Mouse (Mus musculus): ENCODE data around the gene Ptov1.

Ptov1 gene

DNA sequence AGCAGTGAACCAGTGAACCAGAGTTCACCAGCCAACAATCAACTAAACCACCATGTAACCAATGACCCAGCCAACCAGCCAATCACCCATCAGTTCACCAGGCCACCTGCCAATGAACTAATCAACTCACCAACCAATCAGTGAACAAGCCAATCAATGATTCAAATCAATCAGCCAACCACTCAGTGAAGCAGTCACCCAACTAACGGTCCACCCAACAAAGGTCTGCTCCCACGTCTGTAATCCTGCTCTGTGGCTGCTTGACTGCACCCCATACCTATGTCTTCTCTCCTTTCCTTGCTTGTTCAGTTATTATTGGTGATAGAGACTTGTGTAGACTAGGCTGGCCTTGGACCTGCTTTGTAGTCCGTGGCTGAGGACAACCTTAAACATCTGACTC is 55.6 kb downstream of the Ptov1 start:
- no peak for DNase-seq
